Mouse (Mus musculus): ENCODE results near the gene Tmtc2. TPM values are rescaled to one million over a fixed set of nuclear protein-coding genes. Genes with fewer than 3 reads are reported as not detected.

The Tmtc2 gene
- polyA plus RNA-seq, 1 experiment from 2014 or later = 8.8 TPM

GRCm38 (mm10) chr10:105571831-105572230 is 2.4 kb downstream of the Tmtc2 start:
- H3K4me3 ChIP-seq = peak overlapping the region; percentile 83
- no peaks in the 10 kb centered on the region for H3K9me3 ChIP-seq (replicated peaks)
- peaks cover 39% of the 10 kb centered on the region for H3K4me1 ChIP-seq
- 61% methylated on average over 4 of the region's 4 CpGs for WGBS
- H3K27me3 ChIP-seq (ENCODE audit: low read depth, poor library complexity, severe bottlenecking) = peaks cover 15% of the 10 kb centered on the region
- DNase-seq (ENCODE audit: low spot score) = no peak
- H3K27ac ChIP-seq (replicated peaks) = no peak overlapping the region; the same call in 1 of the 2 replicates
- peaks cover 16% of the 10 kb centered on the region; the same call in 1 of the 2 replicates for H3K36me3 ChIP-seq

GRCm38 (mm10) chr10:105571019-105571418 is 3.2 kb downstream of the Tmtc2 start:
- Histone ChIP-seq H3K4me3 (peak overlapping the region; percentile 83; the same call in 1 of the 2 replicates), H3K36me3 (peaks cover 17% of the 10 kb centered on the region; the same call in 1 of the 2 replicates)
- WGBS = 77% methylated on average over 8 of the region's 8 CpGs

GRCm38 (mm10) chr10:105569573-105569972 is 4.7 kb downstream of the Tmtc2 start:
- peaks cover 35% of the 10 kb centered on the region for H3K4me1 ChIP-seq
- no peak overlapping the region for H3K27ac ChIP-seq (replicated peaks)
- no peak overlapping the region for H3K4me3 ChIP-seq
- H3K36me3 ChIP-seq = peaks cover 17% of the 10 kb centered on the region; the same call in 1 of the 2 replicates
- WGBS = 90% methylated on average over 4 of the region's 4 CpGs
- no peaks in the 10 kb centered on the region for H3K9me3 ChIP-seq (replicated peaks)
- peaks cover 15% of the 10 kb centered on the region for H3K27me3 ChIP-seq (ENCODE audit: low read depth, poor library complexity, severe bottlenecking)
- no peak for DNase-seq (ENCODE audit: low spot score)

More at GRCm38 (mm10) chr10:105571019-105571418, 3.2 kb downstream of the Tmtc2 start:
- no peaks in the 10 kb centered on the region for H3K9me3 ChIP-seq (replicated peaks)
- peaks cover 39% of the 10 kb centered on the region for H3K4me1 ChIP-seq
- DNase-seq (ENCODE audit: low spot score) = no peak
- no peak overlapping the region for H3K27ac ChIP-seq (replicated peaks)
- peaks cover 15% of the 10 kb centered on the region for H3K27me3 ChIP-seq (ENCODE audit: low read depth, poor library complexity, severe bottlenecking)

GRCm38 (mm10) chr10:105567825-105568531 is 6.3 kb downstream of the Tmtc2 start:
- Histone ChIP-seq H3K27me3 (ENCODE audit: low read depth, poor library complexity, severe bottlenecking) (peaks cover 15% of the 10 kb centered on the region), H3K9me3 (replicated peaks) (no peaks in the 10 kb centered on the region), H3K27ac (replicated peaks) (no peak overlapping the region), H3K4me1 (peaks cover 31% of the 10 kb centered on the region), H3K36me3 (peaks cover 17% of the 10 kb centered on the region; the same call in 1 of the 2 replicates), H3K4me3 (no peak overlapping the region)
- no peak for DNase-seq (ENCODE audit: low spot score)
- WGBS = 86% methylated on average over 8 of the region's 8 CpGs

GRCm38 (mm10) chr10:105561548-105561947 is 12.7 kb downstream of the Tmtc2 start:
- Histone ChIP-seq H3K27me3 (ENCODE audit: low read depth, poor library complexity, severe bottlenecking) (no peaks in the 10 kb centered on the region), H3K36me3 (no peaks in the 10 kb centered on the region), H3K27ac (replicated peaks) (no peak overlapping the region), H3K9me3 (replicated peaks) (no peaks in the 10 kb centered on the region), H3K4me1 (peaks cover 4% of the 10 kb centered on the region), H3K4me3 (no peak overlapping the region)
- DNase-seq (ENCODE audit: low spot score) = no peak
- 91% methylated on average over 4 of the region's 4 CpGs for WGBS

GRCm38 (mm10) chr10:105557581-105557980 is 16.7 kb downstream of the Tmtc2 start:
- no peaks in the 10 kb centered on the region for H3K27me3 ChIP-seq (ENCODE audit: low read depth, poor library complexity, severe bottlenecking)
- H3K4me3 ChIP-seq = no peak overlapping the region
- H3K9me3 ChIP-seq (replicated peaks) = no peaks in the 10 kb centered on the region
- WGBS = 84% methylated on average over 5 of the region's 5 CpGs
- peaks cover 24% of the 10 kb centered on the region for H3K4me1 ChIP-seq
- no peak overlapping the region for H3K27ac ChIP-seq (replicated peaks)
- DNase-seq (ENCODE audit: low spot score) = no peak
- no peaks in the 10 kb centered on the region for H3K36me3 ChIP-seq

- Histone ChIP-seq H3K9me3 (replicated peaks) (no peaks in the 10 kb centered on the region), H3K27ac (replicated peaks) (no peak overlapping the region), H3K36me3 (no peaks in the 10 kb centered on the region), H3K27me3 (ENCODE audit: low read depth, poor library complexity, severe bottlenecking) (no peaks in the 10 kb centered on the region), H3K4me3 (no peak overlapping the region), H3K4me1 (peaks cover 25% of the 10 kb centered on the region)
- no peak for DNase-seq (ENCODE audit: low spot score)
- WGBS = 88% methylated on average over 6 of the region's 6 CpGs
These were observed 17.2 kb downstream of the Tmtc2 start for GRCm38 (mm10) chr10:105556890-105557572.

- WGBS = 92% methylated on average over 2 of the region's 2 CpGs
- Histone ChIP-seq H3K27me3 (ENCODE audit: low read depth, poor library complexity, severe bottlenecking) (no peaks in the 10 kb centered on the region), H3K4me1 (peaks cover 25% of the 10 kb centered on the region), H3K36me3 (peaks cover 6% of the 10 kb centered on the region; the same call in 1 of the 2 replicates), H3K9me3 (replicated peaks) (no peaks in the 10 kb centered on the region), H3K4me3 (no peak overlapping the region), H3K27ac (replicated peaks) (no peak overlapping the region)
- DNase-seq (ENCODE audit: low spot score) = no peak
These were observed 20.1 kb downstream of the Tmtc2 start for GRCm38 (mm10) chr10:105554153-105554552.

- DNase-seq (ENCODE audit: low spot score) = no peak
- WGBS = 92% methylated on average over 2 of the region's 2 CpGs
- peaks cover 23% of the 10 kb centered on the region for H3K4me1 ChIP-seq
- no peak overlapping the region for H3K27ac ChIP-seq (replicated peaks)
- H3K9me3 ChIP-seq (replicated peaks) = no peaks in the 10 kb centered on the region
- 0 out of 2 replicates have a peak, but pooled peaks cover 6% of the 10 kb centered on the region for H3K27me3 ChIP-seq (ENCODE audit: low read depth, poor library complexity, severe bottlenecking)
- H3K36me3 ChIP-seq = peaks cover 9% of the 10 kb centered on the region; the same call in 1 of the 2 replicates
- H3K4me3 ChIP-seq = no peak overlapping the region
These were observed 26.2 kb downstream of the Tmtc2 start for GRCm38 (mm10) chr10:105548040-105548439.

GRCm38 (mm10) chr10:105544004-105545003 is 29.9 kb downstream of the Tmtc2 start:
- H3K4me3 ChIP-seq = no peak overlapping the region
- 89% methylated on average over 2 of the region's 2 CpGs for WGBS
- DNase-seq (ENCODE audit: low spot score) = no peak
- H3K27ac ChIP-seq (replicated peaks) = no peak overlapping the region
- H3K36me3 ChIP-seq = 0 out of 2 replicates have a peak, but pooled peaks cover 5% of the 10 kb centered on the region
- H3K9me3 ChIP-seq (replicated peaks) = no peaks in the 10 kb centered on the region
- 0 out of 2 replicates have a peak, but pooled peaks cover 6% of the 10 kb centered on the region for H3K27me3 ChIP-seq (ENCODE audit: low read depth, poor library complexity, severe bottlenecking)
- H3K4me1 ChIP-seq = peaks cover 33% of the 10 kb centered on the region

- no peak overlapping the region for H3K4me3 ChIP-seq
- H3K4me1 ChIP-seq = peaks cover 33% of the 10 kb centered on the region
- H3K27ac ChIP-seq (replicated peaks) = no peak overlapping the region
- H3K36me3 ChIP-seq = no peaks in the 10 kb centered on the region
- DNase-seq (ENCODE audit: low spot score) = no peak
- WGBS = 94% methylated on average over 6 of the region's 6 CpGs
- no peaks in the 10 kb centered on the region for H3K9me3 ChIP-seq (replicated peaks)
- 0 out of 2 replicates have a peak, but pooled peaks cover 1% of the 10 kb centered on the region for H3K27me3 ChIP-seq (ENCODE audit: low read depth, poor library complexity, severe bottlenecking)
These were observed 32.2 kb downstream of the Tmtc2 start for GRCm38 (mm10) chr10:105542081-105542480.

GRCm38 (mm10) chr10:105539697-105540096 is 34.6 kb downstream of the Tmtc2 start:
- H3K36me3 ChIP-seq = no peaks in the 10 kb centered on the region
- no peaks in the 10 kb centered on the region for H3K27me3 ChIP-seq (ENCODE audit: low read depth, poor library complexity, severe bottlenecking)
- 50% methylated on average over 5 of the region's 5 CpGs for WGBS
- peaks cover 30% of the 10 kb centered on the region for H3K4me1 ChIP-seq
- H3K27ac ChIP-seq (replicated peaks) = peak overlapping the region; percentile 30; the same call in 1 of the 2 replicates
- no peaks in the 10 kb centered on the region for H3K9me3 ChIP-seq (replicated peaks)
- H3K4me3 ChIP-seq = no peak overlapping the region
- DNase-seq (ENCODE audit: low spot score) = no peak
